Mouse (Mus musculus) embryonic facial prominence, embryonic 13.5 days (tissue): ENCODE data around the gene Gm5475. TPM values are rescaled to one million over a fixed set of nuclear protein-coding genes. Genes with fewer than 3 reads are reported as not detected.

Experiments
- ATAC-seq: fragments of 200-750 bp; cut with Nextera tagmentation; 2 replicates; pipeline ENCODE4 v1.8.0; 2017; ENCODE audit warnings: low read depth; ENCODE audit not compliant: insufficient number of reproducible peaks, insufficient read depth, low FRiP score, low TSS enrichment
- H3K27ac ChIP-seq: fragments of 300-500 bp; sonication (generic); 2 replicates; pipeline ENCODE4 v1.5.1; 2015; ENCODE audit warnings: moderate library complexity, mild to moderate bottlenecking, inconsistent platforms
- H3K27me3 ChIP-seq: fragments of 300-500 bp; sonication (generic); 2 replicates; pipeline ENCODE4 v1.6.1; 2015; ENCODE audit warnings: mild to moderate bottlenecking, inconsistent platforms
- H3K36me3 ChIP-seq: fragments of 300-500 bp; sonication (generic); 2 replicates; pipeline ENCODE4 v1.6.1; 2015; ENCODE audit warnings: mild to moderate bottlenecking, inconsistent platforms
- H3K4me1 ChIP-seq: fragments of 300-500 bp; sonication (generic); 2 replicates; pipeline ENCODE4 v1.6.1; 2015; ENCODE audit warnings: inconsistent platforms
- H3K4me2 ChIP-seq: fragments of 300-500 bp; sonication (generic); 2 replicates; pipeline ENCODE4 v1.6.1; 2015; ENCODE audit warnings: moderate library complexity, mild to moderate bottlenecking, inconsistent platforms
- H3K4me3 ChIP-seq: fragments of 300-500 bp; sonication (generic); 2 replicates; pipeline ENCODE4 v1.5.1; 2015; ENCODE audit warnings: mild to moderate bottlenecking, inconsistent platforms
- H3K9ac ChIP-seq: fragments of 300-500 bp; sonication (generic); 2 replicates; pipeline ENCODE4 v1.6.1; 2015; ENCODE audit warnings: mild to moderate bottlenecking, inconsistent platforms
- H3K9me3 ChIP-seq: fragments of 300-500 bp; sonication (generic); 2 replicates; pipeline ENCODE4 v1.6.1; 2016; ENCODE audit warnings: inconsistent platforms
- WGBS: fragments of 180-500 bp; shearing (Covaris S2); methylation state at CpG from one replicate; pipeline ENCODE4 v1.1.7; 2015; ENCODE audit warnings: mixed read lengths; 5-methylcytosine and 5-hydroxymethylcytosine counted together
- polyA plus RNA-seq: library from polyadenylated mRNA; unstranded; fragments of >200 nt; fragmentation: Nextera tagmentation; extraction: Ambion mirVana; gene quantifications from 2 replicates; pipeline ENCODE4 v1.2.1, GENCODE M21; 2015

Gm5475 gene
- polyA plus RNA-seq, 1 experiment from 2014 or later: not detected

DNA sequence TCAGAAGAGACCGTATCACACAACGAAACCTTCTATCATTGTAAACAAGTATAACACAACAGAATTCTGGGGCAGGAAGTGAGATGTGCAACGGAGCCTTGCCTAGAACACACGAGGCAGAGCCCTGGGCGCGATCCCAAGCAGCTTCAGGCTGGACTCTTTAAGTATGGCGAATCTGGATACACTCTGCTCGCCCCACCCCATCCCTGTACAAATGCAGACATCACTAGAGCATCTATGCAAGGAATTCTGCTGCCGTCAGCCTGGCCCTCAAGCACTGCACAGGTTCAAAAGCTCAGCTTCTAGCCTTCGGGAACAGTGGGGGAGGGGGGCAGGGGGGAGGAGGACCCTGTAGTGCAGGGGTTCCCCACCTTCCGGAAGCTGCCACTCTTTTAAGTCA is 28.9 kb upstream of the Gm5475 start:
- 80% methylated on average over 11 of the region's 11 CpGs for WGBS
- ATAC-seq: no peak

DNA sequence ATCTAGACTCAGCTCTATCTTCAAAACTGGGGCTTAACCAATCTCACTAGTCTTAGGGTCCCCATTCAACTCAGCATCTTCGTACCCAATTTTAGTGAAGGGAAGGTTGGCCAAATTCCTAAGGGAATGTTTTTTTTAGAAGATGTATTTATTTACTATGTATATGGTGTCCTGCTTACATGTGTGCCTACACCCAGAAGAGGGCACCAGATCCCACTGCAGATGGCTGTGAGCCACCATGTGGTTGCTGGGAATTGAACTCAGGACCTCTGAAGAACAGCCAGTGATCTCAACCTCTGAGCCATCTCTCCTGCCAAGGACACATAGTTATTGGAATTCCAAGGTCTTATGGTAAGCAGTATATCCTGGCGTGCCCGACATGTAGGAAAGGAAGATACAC is 26.4 kb upstream of the Gm5475 start:
- no peaks in the 10 kb centered on the region for H3K27me3 ChIP-seq
- H3K4me1 ChIP-seq: no peaks in the 10 kb centered on the region
- H3K36me3 ChIP-seq: peaks cover 81% of the 10 kb centered on the region
- WGBS: 95% methylated on average over 3 of the region's 3 CpGs
- no peaks in the 10 kb centered on the region for H3K9me3 ChIP-seq
- no peak overlapping the region for H3K4me2 ChIP-seq
- no peak overlapping the region for H3K9ac ChIP-seq
- no peak for ATAC-seq
- H3K27ac ChIP-seq: no peak overlapping the region
- no peak overlapping the region for H3K4me3 ChIP-seq

More for the DNA sequence above, 28.9 kb upstream of the Gm5475 start:
- Histone ChIP-seq H3K36me3 (peaks cover 56% of the 10 kb centered on the region), H3K9me3 (no peaks in the 10 kb centered on the region), H3K9ac (no peak overlapping the region), H3K27ac (no peak overlapping the region), H3K4me3 (no peak overlapping the region), H3K4me1 (peaks cover 4% of the 10 kb centered on the region; the same call in 1 of the 2 replicates), H3K27me3 (no peaks in the 10 kb centered on the region), H3K4me2 (no peak overlapping the region)

DNA sequence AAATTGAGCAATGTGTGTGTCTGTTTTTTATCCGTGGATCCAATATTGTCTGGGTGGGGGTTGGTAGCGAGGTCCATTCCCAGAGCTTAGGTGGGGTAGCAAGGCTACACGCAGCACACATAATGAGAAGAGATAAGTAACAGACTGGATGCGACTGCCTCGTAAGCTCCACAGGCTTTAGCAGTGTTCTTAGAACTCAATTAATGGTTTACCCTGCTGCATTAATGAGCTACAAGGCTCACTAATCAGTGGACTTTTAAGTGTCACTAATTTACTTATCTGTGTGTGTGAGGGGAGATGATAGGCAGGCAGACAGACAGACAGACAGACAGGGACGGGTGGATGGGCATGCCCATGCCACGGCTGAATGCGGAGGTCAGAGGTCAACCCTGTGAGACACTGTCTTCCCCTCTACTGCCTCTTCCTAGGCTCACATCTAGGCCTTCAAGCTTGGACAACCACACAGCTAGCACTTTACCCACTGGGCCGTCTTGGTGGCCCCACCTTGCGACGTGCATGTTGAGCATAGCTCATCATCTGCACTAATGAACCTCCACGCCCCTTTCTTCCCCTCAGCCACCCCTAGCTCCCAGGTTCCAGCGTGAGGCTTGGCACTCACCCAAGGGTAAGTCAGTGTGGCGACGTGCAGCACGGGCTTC is 21.2 kb upstream of the Gm5475 start:
- no peak overlapping the region for H3K9ac ChIP-seq
- no peaks in the 10 kb centered on the region for H3K27me3 ChIP-seq
- ATAC-seq: no peak
- no peak overlapping the region; the same call in 1 of the 2 replicates for H3K27ac ChIP-seq
- H3K4me1 ChIP-seq: no peaks in the 10 kb centered on the region
- WGBS: 87% methylated on average over 16 of the region's 16 CpGs
- no peak overlapping the region for H3K4me2 ChIP-seq
- H3K36me3 ChIP-seq: peaks cover 97% of the 10 kb centered on the region
- no peaks in the 10 kb centered on the region for H3K9me3 ChIP-seq
- H3K4me3 ChIP-seq: no peak overlapping the region

- Histone ChIP-seq H3K36me3 (peaks cover 93% of the 10 kb centered on the region), H3K4me3 (no peak overlapping the region), H3K27me3 (no peaks in the 10 kb centered on the region), H3K4me1 (no peaks in the 10 kb centered on the region), H3K9ac (no peak overlapping the region), H3K4me2 (no peak overlapping the region), H3K27ac (no peak overlapping the region), H3K9me3 (no peaks in the 10 kb centered on the region)
- no peak for ATAC-seq
- 90% methylated on average over 4 of the region's 4 CpGs for WGBS
Observed at GRCm38 (mm10) chr15:100401811-100402210, 20.1 kb upstream of the Gm5475 start.

DNA sequence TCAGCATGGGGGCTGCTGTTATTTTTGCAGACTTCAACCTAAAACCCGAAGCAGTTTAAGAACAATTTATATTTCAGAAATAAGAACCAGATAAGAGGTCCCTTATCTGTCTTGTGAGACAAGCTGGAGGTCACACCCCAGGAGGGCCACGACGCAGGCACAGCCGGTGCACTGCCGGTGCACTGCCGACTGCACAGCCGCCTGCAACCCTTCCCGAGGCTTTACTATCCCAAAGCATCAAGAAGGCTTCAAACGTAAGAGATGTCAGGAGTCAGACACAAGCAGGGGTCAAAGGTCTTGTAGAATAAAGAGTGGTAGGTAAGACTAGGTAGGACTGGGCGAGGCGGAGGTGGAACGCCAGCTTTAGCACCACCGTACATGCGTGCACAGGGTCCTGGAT is 19.6 kb upstream of the Gm5475 start:
- Histone ChIP-seq H3K4me2 (no peak overlapping the region), H3K27me3 (no peaks in the 10 kb centered on the region), H3K36me3 (peaks cover 92% of the 10 kb centered on the region), H3K9me3 (no peaks in the 10 kb centered on the region), H3K27ac (no peak overlapping the region), H3K4me1 (no peaks in the 10 kb centered on the region), H3K4me3 (no peak overlapping the region), H3K9ac (no peak overlapping the region)
- no peak for ATAC-seq
- 89% methylated on average over 14 of the region's 14 CpGs for WGBS

- peaks cover 90% of the 10 kb centered on the region for H3K36me3 ChIP-seq
- H3K9me3 ChIP-seq: no peaks in the 10 kb centered on the region
- ATAC-seq: no peak
- WGBS: 82% methylated on average over 4 of the region's 4 CpGs
- no peak overlapping the region for H3K4me2 ChIP-seq
- H3K9ac ChIP-seq: no peak overlapping the region
- H3K27me3 ChIP-seq: no peaks in the 10 kb centered on the region
- no peak overlapping the region for H3K4me3 ChIP-seq
- no peaks in the 10 kb centered on the region for H3K4me1 ChIP-seq
- H3K27ac ChIP-seq: no peak overlapping the region
Observed at GRCm38 (mm10) chr15:100402798-100403197, 19.1 kb upstream of the Gm5475 start.

DNA sequence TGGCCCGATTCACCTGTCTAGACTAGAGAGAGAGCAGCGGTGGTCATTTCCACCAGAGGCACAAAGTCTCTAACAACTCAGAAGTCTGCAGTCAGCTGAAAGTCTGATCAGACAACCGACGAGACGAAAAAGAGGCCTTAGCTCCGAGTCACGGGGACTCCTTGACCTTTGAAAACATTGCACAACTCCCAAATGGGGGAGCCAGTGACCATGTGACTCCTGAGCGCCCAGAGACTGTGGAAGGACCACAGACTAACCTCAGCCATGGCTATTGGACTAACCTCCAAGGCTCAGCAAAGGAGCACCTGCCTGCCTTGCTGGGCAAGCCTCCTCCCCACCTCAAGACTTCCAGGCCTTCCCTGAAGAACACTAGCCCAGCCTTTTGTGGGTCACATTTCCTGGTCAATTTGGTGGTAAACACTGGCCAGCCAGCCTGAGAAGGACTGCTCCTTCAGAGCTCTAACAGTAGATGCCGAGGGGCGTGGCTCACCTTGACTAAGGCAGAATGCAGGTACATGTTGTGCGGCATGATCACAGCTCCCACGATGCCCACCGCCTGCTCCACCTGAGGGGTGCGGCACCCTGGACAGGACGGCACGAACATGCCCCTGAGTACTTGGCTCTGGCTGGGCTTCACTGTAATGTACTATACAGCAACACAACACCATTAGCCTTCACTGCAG is 18.5 kb upstream of the Gm5475 start:
- Histone ChIP-seq H3K4me1 (no peaks in the 10 kb centered on the region), H3K27ac (no peak overlapping the region), H3K9ac (no peak overlapping the region), H3K36me3 (peaks cover 90% of the 10 kb centered on the region), H3K9me3 (no peaks in the 10 kb centered on the region), H3K27me3 (no peaks in the 10 kb centered on the region), H3K4me2 (no peak overlapping the region), H3K4me3 (no peak overlapping the region)
- ATAC-seq: no peak
- 95% methylated on average over 16 of the region's 16 CpGs for WGBS

- 86% methylated on average over 5 of the region's 5 CpGs for WGBS
- H3K9ac ChIP-seq: no peak overlapping the region
- H3K36me3 ChIP-seq: peaks cover 89% of the 10 kb centered on the region
- no peaks in the 10 kb centered on the region for H3K4me1 ChIP-seq
- H3K4me3 ChIP-seq: no peak overlapping the region
- no peaks in the 10 kb centered on the region for H3K9me3 ChIP-seq
- no peaks in the 10 kb centered on the region for H3K27me3 ChIP-seq
- H3K27ac ChIP-seq: no peak overlapping the region
- H3K4me2 ChIP-seq: no peak overlapping the region
- ATAC-seq: no peak
Observed at GRCm38 (mm10) chr15:100406088-100406487, 15.9 kb upstream of the Gm5475 start.

- no peak overlapping the region for H3K27ac ChIP-seq
- 65% methylated on average over 14 of the region's 14 CpGs for WGBS
- H3K4me3 ChIP-seq: no peak overlapping the region
- H3K27me3 ChIP-seq: no peaks in the 10 kb centered on the region
- H3K4me2 ChIP-seq: no peak overlapping the region
- H3K9ac ChIP-seq: no peak overlapping the region
- no peak for ATAC-seq
- no peaks in the 10 kb centered on the region for H3K9me3 ChIP-seq
- peaks cover 50% of the 10 kb centered on the region for H3K36me3 ChIP-seq
- 0 out of 2 replicates have a peak, but pooled peaks cover 12% of the 10 kb centered on the region for H3K4me1 ChIP-seq
Observed at GRCm38 (mm10) chr15:100410918-100411672, 10.9 kb upstream of the Gm5475 start.

DNA sequence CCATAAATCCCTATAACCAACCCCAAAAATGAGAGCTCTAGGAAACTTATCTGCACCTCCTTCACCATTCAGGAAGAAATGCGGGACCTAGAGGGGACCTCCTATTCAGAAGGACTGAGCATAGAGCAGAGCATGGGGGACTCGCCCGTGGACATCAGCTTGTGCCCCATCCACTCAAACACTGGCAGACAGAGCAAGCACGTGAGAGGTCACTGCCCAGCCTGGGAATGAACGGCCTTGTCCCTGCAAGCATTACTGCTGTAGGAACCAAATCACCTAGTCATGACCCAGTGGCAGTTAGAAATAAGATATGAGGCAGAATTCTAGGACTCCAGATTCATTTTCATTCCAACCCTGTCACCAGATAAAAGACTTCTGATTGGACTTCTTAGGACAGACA is 10.2 kb upstream of the Gm5475 start:
- WGBS: 86% methylated on average over 5 of the region's 5 CpGs
- no peaks in the 10 kb centered on the region for H3K9me3 ChIP-seq
- H3K36me3 ChIP-seq: peaks cover 47% of the 10 kb centered on the region
- no peak overlapping the region for H3K4me3 ChIP-seq
- no peak for ATAC-seq
- H3K27ac ChIP-seq: no peak overlapping the region
- H3K27me3 ChIP-seq: no peaks in the 10 kb centered on the region
- peaks cover 17% of the 10 kb centered on the region for H3K4me1 ChIP-seq
- no peak overlapping the region for H3K9ac ChIP-seq
- H3K4me2 ChIP-seq: no peak overlapping the region

DNA sequence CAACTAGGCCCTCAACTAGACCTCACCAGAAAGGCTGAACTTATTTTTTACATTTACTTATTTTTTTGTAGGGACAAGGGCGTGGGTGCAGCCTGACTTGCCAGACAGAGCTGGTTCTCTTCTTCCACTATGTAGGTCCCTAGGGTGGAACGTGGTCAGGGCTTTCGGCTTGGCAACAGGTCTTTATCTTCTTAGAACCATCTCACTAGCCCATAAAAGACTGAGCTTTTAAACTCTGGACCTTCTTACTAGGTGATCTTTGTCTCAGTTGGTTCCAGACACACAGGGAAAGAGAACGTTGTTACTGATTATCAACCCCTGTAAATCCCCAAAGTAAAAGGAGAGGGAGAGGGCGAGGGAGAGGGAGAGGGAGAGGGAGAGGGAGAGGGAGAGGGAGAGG is 8.6 kb upstream of the Gm5475 start:
- 69% methylated on average over 4 of the region's 5 CpGs for WGBS
- Histone ChIP-seq H3K9me3 (no peaks in the 10 kb centered on the region), H3K4me1 (peaks cover 32% of the 10 kb centered on the region), H3K9ac (no peak overlapping the region), H3K27me3 (no peaks in the 10 kb centered on the region), H3K4me2 (no peak overlapping the region), H3K4me3 (no peak overlapping the region), H3K36me3 (peaks cover 35% of the 10 kb centered on the region), H3K27ac (no peak overlapping the region)
- ATAC-seq: no peak

GRCm38 (mm10) chr15:100414011-100414410 is 7.9 kb upstream of the Gm5475 start:
- H3K9me3 ChIP-seq: no peaks in the 10 kb centered on the region
- no peak overlapping the region for H3K9ac ChIP-seq
- 66% methylated on average over 4 of the region's 4 CpGs for WGBS
- peaks cover 28% of the 10 kb centered on the region for H3K36me3 ChIP-seq
- H3K27me3 ChIP-seq: no peaks in the 10 kb centered on the region
- H3K4me1 ChIP-seq: peaks cover 36% of the 10 kb centered on the region
- no peak overlapping the region for H3K27ac ChIP-seq
- H3K4me2 ChIP-seq: no peak overlapping the region
- no peak overlapping the region for H3K4me3 ChIP-seq
- ATAC-seq: no peak
